Mouse (Mus musculus) heart, embryonic 15.5 days (tissue): ENCODE results near the gene Chst12. TPM values are rescaled to one million over a fixed set of nuclear protein-coding genes. Genes with fewer than 3 reads are reported as not detected.

ENCODE experiments used
- ATAC-seq: fragments of 200-750 bp; cut with Nextera tagmentation; replicated peaks from 2 replicates; pipeline ENCODE4 v1.8.0; 2017; ENCODE audit warnings: low read depth, moderate TSS enrichment; ENCODE audit not compliant: insufficient number of reproducible peaks, insufficient read depth, low FRiP score
- H3K27ac ChIP-seq: fragments of 300-500 bp; sonication (generic); 2 replicates; pipeline ENCODE4 v1.5.1; 2015; ENCODE audit warnings: mild to moderate bottlenecking, inconsistent platforms
- H3K27me3 ChIP-seq: fragments of 300-500 bp; sonication (generic); 2 replicates; pipeline ENCODE4 v1.6.1; 2015; ENCODE audit warnings: inconsistent platforms
- H3K36me3 ChIP-seq: fragments of 300-500 bp; sonication (generic); 2 replicates; pipeline ENCODE4 v1.6.1; 2015; ENCODE audit warnings: mild to moderate bottlenecking, inconsistent platforms
- H3K4me1 ChIP-seq: fragments of 300-500 bp; sonication (generic); replicated peaks from 2 replicates; pipeline ENCODE4 v1.6.1; 2015; ENCODE audit warnings: inconsistent platforms
- H3K4me2 ChIP-seq: fragments of 300-500 bp; sonication (generic); 2 replicates; pipeline ENCODE4 v1.6.1; 2015; ENCODE audit warnings: inconsistent platforms, mild to moderate bottlenecking, moderate library complexity
- H3K4me3 ChIP-seq: fragments of 300-500 bp; sonication (generic); 2 replicates; pipeline ENCODE4 v1.5.1; 2015; ENCODE audit warnings: mild to moderate bottlenecking, inconsistent platforms
- H3K9ac ChIP-seq: fragments of 300-500 bp; sonication (generic); 2 replicates; pipeline ENCODE4 v1.6.1; 2015; ENCODE audit warnings: mild to moderate bottlenecking, inconsistent platforms
- H3K9me3 ChIP-seq: fragments of 300-500 bp; sonication (generic); replicated peaks from 2 replicates; pipeline ENCODE4 v1.6.1; 2016; ENCODE audit warnings: inconsistent platforms
- WGBS: fragments of 180-500 bp; shearing (Covaris S2); methylation state at CpG from one replicate; pipeline ENCODE4 v1.1.7; 2015; ENCODE audit warnings: mixed read lengths; 5-methylcytosine and 5-hydroxymethylcytosine counted together
- polyA plus RNA-seq: library from polyadenylated mRNA; unstranded; fragments of >200 nt; fragmentation: Nextera tagmentation; extraction: Ambion mirVana; gene quantifications from 2 replicates; pipeline ENCODE4 v1.2.1, GENCODE M21; 2015

Gene Chst12
- polyA plus RNA-seq, 1 experiment from 2014 or later = 12.2 TPM

GRCm38 (mm10) chr5:140564896-140565295 lies 59.5 kb downstream of the Chst12 start, which contains the start of gene Grifin:
Grifin (minus strand) TSS chr5:140565071.
- 80% methylated on average over 4 of the region's 4 CpGs for WGBS
- Histone ChIP-seq H3K4me2 (no peak within 1 kb of the TSS), H3K36me3 (no peaks in the 10 kb centered on the region), H3K9ac (no peak within 1 kb of the TSS), H3K27ac (peak within 1 kb of the TSS; percentile 49; the same call in 1 of the 2 replicates), H3K27me3 (no peaks in the 10 kb centered on the region), H3K4me3 (no peak within 1 kb of the TSS), H3K4me1 (peaks cover 28% of the 10 kb centered on the region), H3K9me3 (no peaks in the 10 kb centered on the region)
- ATAC-seq = no peak

- Histone ChIP-seq H3K9me3 (no peaks in the 10 kb centered on the region), H3K27me3 (no peaks in the 10 kb centered on the region), H3K4me1 (peaks cover 28% of the 10 kb centered on the region), H3K36me3 (no peaks in the 10 kb centered on the region), H3K4me3 (no peak overlapping the region), H3K4me2 (no peak overlapping the region), H3K9ac (no peak overlapping the region), H3K27ac (peak overlapping the region; percentile 49; the same call in 1 of the 2 replicates)
- WGBS = 57% methylated on average over 5 of the region's 5 CpGs
- peak; percentile 51; the same call in 1 of the 2 replicates for ATAC-seq
Observed at GRCm38 (mm10) chr5:140565451-140565850, 60.1 kb downstream of the Chst12 start.

DNA sequence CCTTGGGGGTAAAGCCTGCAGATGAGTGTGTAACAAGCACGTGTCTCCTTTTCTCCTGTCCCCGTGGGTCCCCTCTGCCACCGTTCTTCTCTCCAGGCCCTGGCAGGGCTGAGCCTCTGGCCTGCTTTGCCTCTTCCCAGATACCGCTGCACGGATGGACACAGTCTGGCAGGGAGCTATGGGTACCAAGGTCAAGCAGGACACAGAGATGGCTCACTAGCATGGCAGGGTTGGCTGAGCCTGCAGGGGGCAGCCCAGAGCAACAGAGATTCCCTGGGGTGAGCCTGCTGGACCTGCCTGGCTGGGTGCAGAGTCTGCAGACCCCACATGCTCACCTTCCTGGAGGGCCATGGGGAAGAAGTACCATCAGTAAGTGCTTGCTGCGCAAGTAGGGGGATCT lies 60.5 kb downstream of the Chst12 start:
- H3K4me2 ChIP-seq = no peak overlapping the region
- H3K36me3 ChIP-seq = no peaks in the 10 kb centered on the region
- H3K27me3 ChIP-seq = no peaks in the 10 kb centered on the region
- peak; percentile 41; the same call in 1 of the 2 replicates for ATAC-seq
- H3K4me3 ChIP-seq = no peak overlapping the region
- peak overlapping the region; percentile 49; the same call in 1 of the 2 replicates for H3K27ac ChIP-seq
- WGBS = 50% methylated on average over 6 of the region's 6 CpGs
- H3K4me1 ChIP-seq = peaks cover 28% of the 10 kb centered on the region
- H3K9me3 ChIP-seq = no peaks in the 10 kb centered on the region
- no peak overlapping the region for H3K9ac ChIP-seq

GRCm38 (mm10) chr5:140566271-140566670 lies 60.9 kb downstream of the Chst12 start:
- Histone ChIP-seq H3K9me3 (no peaks in the 10 kb centered on the region), H3K4me2 (no peak overlapping the region), H3K4me3 (no peak overlapping the region), H3K27ac (peak overlapping the region; percentile 49; the same call in 1 of the 2 replicates), H3K9ac (no peak overlapping the region), H3K4me1 (peaks cover 28% of the 10 kb centered on the region), H3K36me3 (no peaks in the 10 kb centered on the region), H3K27me3 (no peaks in the 10 kb centered on the region)
- 74% methylated on average over 4 of the region's 4 CpGs for WGBS
- no peak for ATAC-seq

GRCm38 (mm10) chr5:140567321-140567720 lies 62.0 kb downstream of the Chst12 start:
- H3K36me3 ChIP-seq = no peaks in the 10 kb centered on the region
- no peak for ATAC-seq
- WGBS = 50% methylated on average over 11 of the region's 11 CpGs
- no peak overlapping the region for H3K4me2 ChIP-seq
- no peaks in the 10 kb centered on the region for H3K27me3 ChIP-seq
- H3K4me3 ChIP-seq = no peak overlapping the region
- H3K27ac ChIP-seq = no peak overlapping the region
- H3K9me3 ChIP-seq = no peaks in the 10 kb centered on the region
- no peak overlapping the region for H3K9ac ChIP-seq
- H3K4me1 ChIP-seq = peaks cover 34% of the 10 kb centered on the region

GRCm38 (mm10) chr5:140567751-140568150 lies 62.4 kb downstream of the Chst12 start:
- Histone ChIP-seq H3K36me3 (no peaks in the 10 kb centered on the region), H3K27ac (no peak overlapping the region), H3K4me1 (peaks cover 37% of the 10 kb centered on the region), H3K4me3 (no peak overlapping the region), H3K4me2 (no peak overlapping the region), H3K9ac (no peak overlapping the region), H3K9me3 (no peaks in the 10 kb centered on the region), H3K27me3 (no peaks in the 10 kb centered on the region)
- WGBS = 87% methylated on average over 5 of the region's 5 CpGs
- ATAC-seq = no peak

DNA sequence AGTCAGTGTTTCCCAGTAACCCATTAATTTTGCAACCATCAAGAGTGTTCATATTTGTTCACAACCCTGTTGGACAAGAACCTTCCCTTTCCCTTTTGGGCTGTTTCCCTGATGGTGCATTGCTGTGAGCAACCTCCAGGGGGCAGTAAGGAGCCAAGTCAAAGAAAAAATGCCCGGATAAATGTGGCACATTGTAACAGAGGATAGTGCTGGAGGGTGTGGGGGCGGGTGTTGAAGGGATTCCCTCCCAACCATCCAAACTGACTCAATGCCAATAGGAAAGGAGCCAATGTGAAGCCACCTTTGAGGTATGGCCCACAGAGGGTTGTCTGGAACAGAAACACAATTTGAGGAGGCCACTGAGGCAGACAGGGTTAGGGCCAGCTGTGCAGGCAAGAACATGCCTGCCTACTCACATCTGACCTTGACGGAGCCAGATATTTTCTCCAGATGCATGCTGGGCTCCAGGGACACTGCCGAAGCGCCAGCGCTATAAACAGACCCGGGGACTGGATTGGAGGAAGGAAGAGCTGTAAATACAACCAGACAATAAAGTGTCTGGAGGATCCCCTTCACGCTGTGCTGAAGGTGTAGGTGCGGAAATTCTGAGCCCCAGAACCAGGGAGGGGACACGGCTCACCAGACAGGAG lies 63.1 kb downstream of the Chst12 start:
- Histone ChIP-seq H3K9me3 (no peaks in the 10 kb centered on the region), H3K9ac (0 out of 2 replicates have a peak overlapping the region, but pooled peaks have one; percentile 29), H3K4me2 (peak overlapping the region; percentile 41; the same call in 1 of the 2 replicates), H3K4me1 (peaks cover 37% of the 10 kb centered on the region), H3K36me3 (no peaks in the 10 kb centered on the region), H3K4me3 (no peak overlapping the region), H3K27ac (peak overlapping the region; percentile 46; the same call in 1 of the 2 replicates), H3K27me3 (no peaks in the 10 kb centered on the region)
- whole genome bisulfite sequencing = 36% methylated on average over 10 of the region's 10 CpGs
- no peak for ATAC-seq

- no peak for ATAC-seq
- no peaks in the 10 kb centered on the region for H3K9me3 ChIP-seq
- WGBS = 78% methylated on average over 16 of the region's 16 CpGs
Observed at GRCm38 (mm10) chr5:140569032-140569595, 63.8 kb downstream of the Chst12 start.

GRCm38 (mm10) chr5:140570223-140570870 lies 65.0 kb downstream of the Chst12 start:
- no peak overlapping the region for H3K9ac ChIP-seq
- H3K4me3 ChIP-seq = no peak overlapping the region
- no peaks in the 10 kb centered on the region for H3K36me3 ChIP-seq
- H3K4me1 ChIP-seq = peaks cover 35% of the 10 kb centered on the region
- no peak for ATAC-seq
- WGBS = 88% methylated on average over 13 of the region's 13 CpGs
- H3K9me3 ChIP-seq = no peaks in the 10 kb centered on the region
- H3K4me2 ChIP-seq = no peak overlapping the region
- H3K27ac ChIP-seq = no peak overlapping the region
- H3K27me3 ChIP-seq = no peaks in the 10 kb centered on the region

More at GRCm38 (mm10) chr5:140569032-140569595, 63.8 kb downstream of the Chst12 start:
- Histone ChIP-seq H3K4me2 (no peak overlapping the region), H3K36me3 (no peaks in the 10 kb centered on the region), H3K9ac (no peak overlapping the region), H3K4me1 (peaks cover 37% of the 10 kb centered on the region), H3K4me3 (no peak overlapping the region), H3K27ac (no peak overlapping the region), H3K27me3 (no peaks in the 10 kb centered on the region)

GRCm38 (mm10) chr5:140571201-140571600 lies 65.9 kb downstream of the Chst12 start:
- no peak overlapping the region for H3K4me2 ChIP-seq
- H3K4me1 ChIP-seq = peaks cover 28% of the 10 kb centered on the region
- H3K4me3 ChIP-seq = no peak overlapping the region
- no peaks in the 10 kb centered on the region for H3K27me3 ChIP-seq
- H3K9me3 ChIP-seq = no peaks in the 10 kb centered on the region
- 60% methylated on average over 4 of the region's 4 CpGs for WGBS
- 0 out of 2 replicates have a peak overlapping the region, but pooled peaks have one; percentile 41 for H3K27ac ChIP-seq
- no peak for ATAC-seq
- H3K36me3 ChIP-seq = no peaks in the 10 kb centered on the region
- no peak overlapping the region for H3K9ac ChIP-seq

DNA sequence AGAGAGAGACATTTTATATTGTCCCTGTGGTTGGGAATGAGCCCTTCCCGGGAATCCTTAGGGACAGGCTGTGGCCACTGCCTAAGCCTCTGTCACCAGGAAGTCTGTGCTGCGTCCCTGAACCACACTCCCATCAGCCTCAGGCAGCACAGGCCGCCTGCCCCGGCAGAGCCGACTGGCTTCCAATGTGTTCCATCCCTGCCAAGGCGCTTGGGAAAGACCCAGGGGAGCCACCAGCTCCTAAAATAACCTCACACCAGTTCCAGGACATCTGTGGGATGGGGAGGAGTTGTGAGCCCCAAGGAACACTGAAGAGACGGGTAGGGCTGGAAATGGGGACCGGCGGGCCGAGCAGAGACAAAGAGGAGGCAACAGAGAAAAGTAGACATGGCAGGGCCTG lies 66.3 kb downstream of the Chst12 start:
- H3K36me3 ChIP-seq = no peaks in the 10 kb centered on the region
- no peak; the same call in 1 of the 2 replicates for ATAC-seq
- H3K27ac ChIP-seq = peak overlapping the region; percentile 41
- no peaks in the 10 kb centered on the region for H3K27me3 ChIP-seq
- peaks cover 26% of the 10 kb centered on the region for H3K4me1 ChIP-seq
- no peaks in the 10 kb centered on the region for H3K9me3 ChIP-seq
- H3K4me3 ChIP-seq = no peak overlapping the region
- no peak overlapping the region for H3K9ac ChIP-seq
- no peak overlapping the region for H3K4me2 ChIP-seq
- 38% methylated on average over 10 of the region's 10 CpGs for WGBS
